Mouse (Mus musculus): ENCODE results near the gene Adam1b. TPM values are rescaled to one million over a fixed set of nuclear protein-coding genes. Genes with fewer than 3 reads are reported as not detected.
"Not testable (repeated sequence)": the region's sequence is repeated elsewhere in the genome, so short reads cannot be mapped to it uniquely, and the experiment has no call there.

The Adam1b gene
- polyA plus RNA-seq, 1 experiment from 2014 or later: 0.08 TPM

GRCm38 (mm10) chr5:121537588-121537987 is 34.4 kb upstream of the Adam1b start:
- no peak for ATAC-seq
- H3K9me3 ChIP-seq (ENCODE audit: control insufficient read depth, low read length): no peaks in the 10 kb centered on the region
- H3K4me3 ChIP-seq (replicated peaks; ENCODE audit: low read length): no peak overlapping the region
- no peak overlapping the region for H3K4me2 ChIP-seq (ENCODE audit: low read length)
- H3K9ac ChIP-seq (replicated peaks; ENCODE audit: low read depth, low read length): no peak overlapping the region
- no peaks in the 10 kb centered on the region for H3K27me3 ChIP-seq (replicated peaks; ENCODE audit: control insufficient read depth, insufficient read depth, low read length)
- 75% methylated on average over 2 of the region's 2 CpGs for WGBS
- H3K27ac ChIP-seq (ENCODE audit: low read length): no peak overlapping the region
- H3K36me3 ChIP-seq (ENCODE audit: control insufficient read depth, insufficient read depth): peaks cover 18% of the 10 kb centered on the region; the same call in 1 of the 2 replicates
- 0 out of 2 replicates have a peak, but pooled peaks cover 5% of the 10 kb centered on the region for H3K4me1 ChIP-seq (replicated peaks; ENCODE audit: control insufficient read depth, insufficient read depth, low read length)

GRCm38 (mm10) chr5:121536921-121537555 is 33.8 kb upstream of the Adam1b start:
- no peaks in the 10 kb centered on the region for H3K9me3 ChIP-seq (ENCODE audit: control insufficient read depth, low read length)
- 0 out of 2 replicates have a peak, but pooled peaks cover under 1% of the 10 kb centered on the region for H3K4me1 ChIP-seq (replicated peaks; ENCODE audit: control insufficient read depth, insufficient read depth, low read length)
- H3K4me2 ChIP-seq (ENCODE audit: low read length): no peak overlapping the region
- no peak overlapping the region for H3K27ac ChIP-seq (ENCODE audit: low read length)
- WGBS: 37% methylated on average over 7 of the region's 7 CpGs
- no peak overlapping the region for H3K4me3 ChIP-seq (replicated peaks; ENCODE audit: low read length)
- no peaks in the 10 kb centered on the region for H3K27me3 ChIP-seq (replicated peaks; ENCODE audit: control insufficient read depth, insufficient read depth, low read length)
- H3K36me3 ChIP-seq (ENCODE audit: control insufficient read depth, insufficient read depth): peaks cover 20% of the 10 kb centered on the region; the same call in 1 of the 2 replicates
- H3K9ac ChIP-seq (replicated peaks; ENCODE audit: low read depth, low read length): no peak overlapping the region
- ATAC-seq: no peak

GRCm38 (mm10) chr5:121535116-121535515 is 31.9 kb upstream of the Adam1b start:
- Histone ChIP-seq H3K27me3 (replicated peaks; ENCODE audit: control insufficient read depth, insufficient read depth, low read length) (no peaks in the 10 kb centered on the region), H3K27ac (ENCODE audit: low read length) (no peak overlapping the region), H3K4me1 (replicated peaks; ENCODE audit: control insufficient read depth, insufficient read depth, low read length) (no peaks in the 10 kb centered on the region), H3K36me3 (ENCODE audit: control insufficient read depth, insufficient read depth) (peaks cover 32% of the 10 kb centered on the region), H3K4me2 (ENCODE audit: low read length) (no peak overlapping the region), H3K9me3 (ENCODE audit: control insufficient read depth, low read length) (no peaks in the 10 kb centered on the region), H3K9ac (replicated peaks; ENCODE audit: low read depth, low read length) (no peak overlapping the region), H3K4me3 (replicated peaks; ENCODE audit: low read length) (no peak overlapping the region)
- 96% methylated on average over 3 of the region's 3 CpGs for WGBS
- no peak for ATAC-seq

GRCm38 (mm10) chr5:121534521-121534920 is 31.3 kb upstream of the Adam1b start:
- no peak for ATAC-seq
- H3K4me2 ChIP-seq (ENCODE audit: low read length): no peak overlapping the region
- no peak overlapping the region for H3K4me3 ChIP-seq (replicated peaks; ENCODE audit: low read length)
- no peaks in the 10 kb centered on the region for H3K4me1 ChIP-seq (replicated peaks; ENCODE audit: control insufficient read depth, insufficient read depth, low read length)
- H3K9me3 ChIP-seq (ENCODE audit: control insufficient read depth, low read length): no peaks in the 10 kb centered on the region
- H3K27ac ChIP-seq (ENCODE audit: low read length): no peak overlapping the region
- H3K9ac ChIP-seq (replicated peaks; ENCODE audit: low read depth, low read length): no peak overlapping the region
- H3K36me3 ChIP-seq (ENCODE audit: control insufficient read depth, insufficient read depth): peaks cover 32% of the 10 kb centered on the region
- H3K27me3 ChIP-seq (replicated peaks; ENCODE audit: control insufficient read depth, insufficient read depth, low read length): no peaks in the 10 kb centered on the region
- WGBS: 94% methylated on average over 5 of the region's 5 CpGs

- H3K4me2 ChIP-seq (ENCODE audit: low read length): no peak overlapping the region
- no peaks in the 10 kb centered on the region for H3K4me1 ChIP-seq (replicated peaks; ENCODE audit: control insufficient read depth, insufficient read depth, low read length)
- no peak overlapping the region for H3K4me3 ChIP-seq (replicated peaks; ENCODE audit: low read length)
- H3K36me3 ChIP-seq (ENCODE audit: control insufficient read depth, insufficient read depth): peaks cover 44% of the 10 kb centered on the region
- no peak overlapping the region for H3K27ac ChIP-seq (ENCODE audit: low read length)
- H3K9me3 ChIP-seq (ENCODE audit: control insufficient read depth, low read length): no peaks in the 10 kb centered on the region
- no peak for ATAC-seq
- 86% methylated on average over 8 of the region's 8 CpGs for WGBS
- H3K27me3 ChIP-seq (replicated peaks; ENCODE audit: control insufficient read depth, insufficient read depth, low read length): no peaks in the 10 kb centered on the region
- no peak overlapping the region for H3K9ac ChIP-seq (replicated peaks; ENCODE audit: low read depth, low read length)
Observed at GRCm38 (mm10) chr5:121526961-121527360, 23.7 kb upstream of the Adam1b start.

GRCm38 (mm10) chr5:121526526-121526925 is 23.3 kb upstream of the Adam1b start:
- no peaks in the 10 kb centered on the region for H3K4me1 ChIP-seq (replicated peaks; ENCODE audit: control insufficient read depth, insufficient read depth, low read length)
- H3K4me2 ChIP-seq (ENCODE audit: low read length): no peak overlapping the region
- 91% methylated on average over 7 of the region's 7 CpGs for WGBS
- H3K27me3 ChIP-seq (replicated peaks; ENCODE audit: control insufficient read depth, insufficient read depth, low read length): no peaks in the 10 kb centered on the region
- no peak overlapping the region for H3K4me3 ChIP-seq (replicated peaks; ENCODE audit: low read length)
- no peak overlapping the region for H3K9ac ChIP-seq (replicated peaks; ENCODE audit: low read depth, low read length)
- H3K36me3 ChIP-seq (ENCODE audit: control insufficient read depth, insufficient read depth): peaks cover 42% of the 10 kb centered on the region
- H3K9me3 ChIP-seq (ENCODE audit: control insufficient read depth, low read length): no peaks in the 10 kb centered on the region
- no peak overlapping the region for H3K27ac ChIP-seq (ENCODE audit: low read length)
- no peak for ATAC-seq

- Histone ChIP-seq H3K27me3 (replicated peaks; ENCODE audit: control insufficient read depth, insufficient read depth, low read length) (no peaks in the 10 kb centered on the region), H3K4me3 (replicated peaks; ENCODE audit: low read length) (no peak overlapping the region), H3K4me1 (replicated peaks; ENCODE audit: control insufficient read depth, insufficient read depth, low read length) (no peaks in the 10 kb centered on the region), H3K9me3 (ENCODE audit: control insufficient read depth, low read length) (no peaks in the 10 kb centered on the region), H3K4me2 (ENCODE audit: low read length) (no peak overlapping the region), H3K27ac (ENCODE audit: low read length) (no peak overlapping the region), H3K9ac (replicated peaks; ENCODE audit: low read depth, low read length) (no peak overlapping the region), H3K36me3 (ENCODE audit: control insufficient read depth, insufficient read depth) (peaks cover 42% of the 10 kb centered on the region)
- 91% methylated on average over 14 of the region's 14 CpGs for WGBS
- no peak for ATAC-seq
Observed at GRCm38 (mm10) chr5:121525774-121526450, 22.7 kb upstream of the Adam1b start.

- not testable (repeated sequence) for H3K27me3 ChIP-seq (replicated peaks; ENCODE audit: control insufficient read depth, insufficient read depth, low read length); H3K27ac ChIP-seq (ENCODE audit: low read length); H3K9ac ChIP-seq (replicated peaks; ENCODE audit: low read depth, low read length); ATAC-seq; H3K4me2 ChIP-seq (ENCODE audit: low read length); H3K4me3 ChIP-seq (replicated peaks; ENCODE audit: low read length); H3K4me1 ChIP-seq (replicated peaks; ENCODE audit: control insufficient read depth, insufficient read depth, low read length); H3K9me3 ChIP-seq (ENCODE audit: control insufficient read depth, low read length)
- H3K36me3 ChIP-seq (ENCODE audit: control insufficient read depth, insufficient read depth): peaks cover 20% of the 10 kb centered on the region
- 94% methylated on average over 10 of the region's 17 CpGs for WGBS
Observed at GRCm38 (mm10) chr5:121519758-121520157, 16.5 kb upstream of the Adam1b start.

- H3K27me3 ChIP-seq (replicated peaks; ENCODE audit: control insufficient read depth, insufficient read depth, low read length): no peaks in the 10 kb centered on the region
- 95% methylated on average over 9 of the region's 9 CpGs for WGBS
- no peak overlapping the region for H3K4me2 ChIP-seq (ENCODE audit: low read length)
- no peak overlapping the region for H3K9ac ChIP-seq (replicated peaks; ENCODE audit: low read depth, low read length)
- H3K27ac ChIP-seq (ENCODE audit: low read length): no peak overlapping the region
- no peaks in the 10 kb centered on the region for H3K4me1 ChIP-seq (replicated peaks; ENCODE audit: control insufficient read depth, insufficient read depth, low read length)
- H3K36me3 ChIP-seq (ENCODE audit: control insufficient read depth, insufficient read depth): peaks cover 13% of the 10 kb centered on the region
- H3K4me3 ChIP-seq (replicated peaks; ENCODE audit: low read length): no peak overlapping the region
- H3K9me3 ChIP-seq (ENCODE audit: control insufficient read depth, low read length): no peaks in the 10 kb centered on the region
- ATAC-seq: no peak
Observed at GRCm38 (mm10) chr5:121518983-121519382, 15.7 kb upstream of the Adam1b start.

All from forebrain, embryonic 16.5 days (tissue).